Mouse (Mus musculus): ENCODE data around the gene Uts2r. TPM values are rescaled to one million over a fixed set of nuclear protein-coding genes. Genes with fewer than 3 reads are reported as not detected.
A peak's percentile ranks its signal among the peaks of the same experiment; 100 is the strongest.

Uts2r gene
- polyA plus RNA-seq, 1 experiment from 2014 or later = not detected

GRCm38 (mm10) chr11:121160636-121161346, 720 bp downstream of the Uts2r start:
- peaks cover 11% of the 10 kb centered on the region for H3K27me3 ChIP-seq
- no peak for TF ChIP-seq CTCF (IDR thresholded peaks at IDR 0.05)
- in situ Hi-C loops (cut with MboI; ENCODE audit: low pct_unique_long_range_greater_than_20kb) = no loop called here
- ChIA-PET POLR2A (no interaction called here), CTCF (no interaction called here)
- no peak for ATAC-seq
- DNase-seq (ENCODE audit: low read depth, low spot score) = no peak

- CTCF ChIA-PET = no interaction called here
- POLR2A ChIA-PET = no interaction called here
- peaks cover 2% of the 10 kb centered on the region for H3K27me3 ChIP-seq
- in situ Hi-C loops (cut with MboI; ENCODE audit: low pct_unique_long_range_greater_than_20kb) = no loop called here
- ATAC-seq (no peak), DNase-seq (ENCODE audit: low read depth, low spot score) (no peak)
- no peak for TF ChIP-seq CTCF (IDR thresholded peaks at IDR 0.05)
Measured at GRCm38 (mm10) chr11:121163751-121164150, 3.7 kb downstream of the Uts2r start.

GRCm38 (mm10) chr11:121173203-121173602, 13.1 kb downstream of the Uts2r start:
- DNase-seq (ENCODE audit: low read depth, low spot score) (no peak), ATAC-seq (no peak)
- H3K27me3 ChIP-seq = no peaks in the 10 kb centered on the region
- in situ Hi-C loops (cut with MboI; ENCODE audit: low pct_unique_long_range_greater_than_20kb) = no loop called here
- ChIA-PET CTCF (no interaction called here), POLR2A (no interaction called here)
- no peak for TF ChIP-seq CTCF (IDR thresholded peaks at IDR 0.05)

GRCm38 (mm10) chr11:121174234-121174633, 14.2 kb downstream of the Uts2r start:
- DNase-seq (ENCODE audit: low read depth, low spot score) (no peak), ATAC-seq (no peak)
- CTCF ChIA-PET = no interaction called here
- no peaks in the 10 kb centered on the region for H3K27me3 ChIP-seq
- in situ Hi-C loops (cut with MboI; ENCODE audit: low pct_unique_long_range_greater_than_20kb) = no loop called here
- TF ChIP-seq CTCF (IDR thresholded peaks at IDR 0.05) = no peak
- POLR2A ChIA-PET = no interaction called here

- DNase-seq (ENCODE audit: low read depth, low spot score) (peak; percentile 3), ATAC-seq (peak; percentile 47)
- POLR2A ChIA-PET = no interaction called here
- peak; percentile 77 for TF ChIP-seq CTCF (IDR thresholded peaks at IDR 0.05)
- in situ Hi-C loops (cut with MboI; ENCODE audit: low pct_unique_long_range_greater_than_20kb) = no loop called here
- CTCF ChIA-PET = interaction anchor here (0.6 to 1.4 kb wide), 8 partner anchors 9 to 120 kb away, joined by 3 to 6 read pairs (median 3); no protein-coding TSS in a partner anchor
- H3K27me3 ChIP-seq = no peaks in the 10 kb centered on the region
Measured at GRCm38 (mm10) chr11:121176285-121177270, 16.5 kb downstream of the Uts2r start.

GRCm38 (mm10) chr11:121189681-121190080, 29.6 kb downstream of the Uts2r start:
- CTCF ChIA-PET = no interaction called here
- no peaks in the 10 kb centered on the region for H3K27me3 ChIP-seq
- no peak for TF ChIP-seq CTCF (IDR thresholded peaks at IDR 0.05)
- in situ Hi-C loops (cut with MboI; ENCODE audit: low pct_unique_long_range_greater_than_20kb) = no loop called here
- ATAC-seq = no peak
- DNase-seq (ENCODE audit: low read depth, low spot score) = no peak
- POLR2A ChIA-PET = no interaction called here

- H3K27me3 ChIP-seq = no peaks in the 10 kb centered on the region
- in situ Hi-C loops (cut with MboI; ENCODE audit: low pct_unique_long_range_greater_than_20kb) = no loop called here
- ChIA-PET CTCF (no interaction called here), POLR2A (no interaction called here)
- DNase-seq (ENCODE audit: low read depth, low spot score) (no peak), ATAC-seq (no peak)
- TF ChIP-seq CTCF (IDR thresholded peaks at IDR 0.05) = no peak
Measured at GRCm38 (mm10) chr11:121192742-121193141, 32.7 kb downstream of the Uts2r start.

- DNase-seq (ENCODE audit: low read depth, low spot score) (no peak), ATAC-seq (no peak)
- H3K27me3 ChIP-seq = no peaks in the 10 kb centered on the region
- CTCF ChIA-PET = no interaction called here
- TF ChIP-seq CTCF (IDR thresholded peaks at IDR 0.05) = no peak
- in situ Hi-C loops (cut with MboI; ENCODE audit: low pct_unique_long_range_greater_than_20kb) = no loop called here
- POLR2A ChIA-PET = no interaction called here
Measured at GRCm38 (mm10) chr11:121193415-121193814, 33.3 kb downstream of the Uts2r start.

- ATAC-seq = no peak
- TF ChIP-seq CTCF (IDR thresholded peaks at IDR 0.05) = no peak
- no peak for DNase-seq (ENCODE audit: low read depth, low spot score)
- ChIA-PET POLR2A (no interaction called here), CTCF (no interaction called here)
- in situ Hi-C loops (cut with MboI; ENCODE audit: low pct_unique_long_range_greater_than_20kb) = no loop called here
- no peaks in the 10 kb centered on the region for H3K27me3 ChIP-seq
Measured at GRCm38 (mm10) chr11:121198622-121199021, 38.6 kb downstream of the Uts2r start.

GRCm38 (mm10) chr11:121199851-121200250, 39.8 kb downstream of the Uts2r start:
- no peak for TF ChIP-seq CTCF (IDR thresholded peaks at IDR 0.05)
- no peaks in the 10 kb centered on the region for H3K27me3 ChIP-seq
- POLR2A ChIA-PET = no interaction called here
- DNase-seq (ENCODE audit: low read depth, low spot score) (no peak), ATAC-seq (no peak)
- in situ Hi-C loops (cut with MboI; ENCODE audit: low pct_unique_long_range_greater_than_20kb) = loop anchor here (5.0 kb wide), 1 partner anchor 138 kb away; the partner anchor contains the start of gene Sectm1b
- CTCF ChIA-PET = no interaction called here

GRCm38 (mm10) chr11:121200781-121201180, 40.7 kb downstream of the Uts2r start:
- POLR2A ChIA-PET = no interaction called here
- H3K27me3 ChIP-seq = no peaks in the 10 kb centered on the region
- in situ Hi-C loops (cut with MboI; ENCODE audit: low pct_unique_long_range_greater_than_20kb) = loop anchor here (5.0 kb wide), 1 partner anchor 138 kb away; the partner anchor contains the start of gene Sectm1b
- ATAC-seq (no peak), DNase-seq (ENCODE audit: low read depth, low spot score) (no peak)
- CTCF ChIA-PET = no interaction called here
- TF ChIP-seq CTCF (IDR thresholded peaks at IDR 0.05) = no peak
